Mouse (Mus musculus) left cerebral cortex, adult 6 months (tissue): ENCODE results near the gene Fam71f2. TPM values are rescaled to one million over a fixed set of nuclear protein-coding genes. Genes with fewer than 3 reads are reported as not detected.

Source experiments
- long read RNA-seq, 2 experiments: library from polyadenylated mRNA; unstranded; transcript quantifications; one replicate each; pipeline ENCODE4 v2.0.0; 2019 to 2020
- polyA plus RNA-seq: library from polyadenylated mRNA; unstranded; fragments of <200 nt; fragmentation: Nextera tagmentation; gene quantifications from 2 replicates; pipeline ENCODE4 v1.2.3, GENCODE M21; 2021

The Fam71f2 gene
- 0.31 and 0.34 TPM in 2 replicates for polyA plus RNA-seq
- long read RNA-seq, experiment 1, result 0 reads
- long read RNA-seq, experiment 2, result 0 reads

GRCm38 (mm10) chr6:29279293-29279692 lies at the start of gene Fam71f2:
Gene Fam71f2, plus strand, starts transcription at chr6:29279593.

DNA sequence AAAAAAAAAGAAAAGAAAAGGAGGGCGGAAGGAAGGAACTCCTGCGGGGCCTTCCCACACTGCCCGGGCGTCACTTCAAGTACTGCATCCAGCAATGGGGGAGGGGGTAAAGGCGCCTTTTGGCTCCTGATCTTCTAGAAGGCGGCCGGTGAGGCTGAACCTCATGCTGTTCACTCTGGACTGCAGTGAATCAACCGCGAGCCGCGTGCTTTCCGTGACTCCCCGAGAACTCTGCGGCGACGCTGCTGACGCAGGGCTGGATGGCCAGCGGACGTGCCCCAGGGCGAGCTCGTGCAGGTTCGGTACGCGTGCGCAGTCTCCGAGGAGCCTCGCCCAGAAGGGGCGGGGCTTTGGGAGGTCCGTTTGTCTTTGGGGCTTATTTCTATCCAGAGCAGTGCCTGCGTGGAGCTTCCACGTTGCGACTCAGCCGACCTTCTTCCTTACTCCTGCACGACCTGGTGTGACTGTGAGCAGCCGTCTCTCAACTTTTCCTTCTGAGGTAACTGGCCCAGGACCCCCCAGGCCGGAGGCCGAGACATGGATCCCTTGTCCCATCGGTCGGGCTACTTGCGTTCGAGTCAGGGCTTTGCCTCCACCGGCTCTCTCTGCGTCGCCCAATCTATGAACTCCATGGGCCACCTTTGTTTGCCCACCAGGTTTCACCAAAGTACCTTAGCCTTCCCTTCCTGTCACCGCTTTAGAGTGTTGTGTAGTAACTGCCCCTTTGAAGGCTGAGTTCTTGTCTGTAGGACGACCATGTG lies 6.9 kb upstream of the Fam71f2 start, which contains the start of gene Hilpda:
Hilpda (plus strand) TSS at position 177 of the 761 bp plus-strand sequence.

GRCm38 (mm10) chr6:29318879-29319278 lies 39.5 kb downstream of the Fam71f2 start, which contains the start of gene Fam71f1:
Gene Fam71f1, plus strand, starts transcription at chr6:29319140.

Other genes starting within 250 kb of the Fam71f2 start
- not detected in 2 replicates for gene Lep, start 219.4 kb upstream of the Fam71f2 start, polyA plus RNA-seq
- 7.7 and 11.4 TPM in 2 replicates for gene Rbm28, start 114.6 kb upstream of the Fam71f2 start, polyA plus RNA-seq
- gene Prrt4, start 100.0 kb upstream of the Fam71f2 start, polyA plus RNA-seq, result 0.48 and 1.5 TPM in 2 replicates
- 15.1 and 32.0 TPM in 2 replicates for gene Impdh1, start 63.2 kb upstream of the Fam71f2 start, polyA plus RNA-seq
- gene Hilpda, start 7.1 kb upstream of the Fam71f2 start, polyA plus RNA-seq, result 19.4 and 21.0 TPM in 2 replicates
- gene Fam71f1, start 39.5 kb downstream of the Fam71f2 start, polyA plus RNA-seq, result not detected in 2 replicates
- 26.4 and 32.2 TPM in 2 replicates for gene Calu, start 68.5 kb downstream of the Fam71f2 start, polyA plus RNA-seq
- gene Opn1sw, start 108.9 kb downstream of the Fam71f2 start, polyA plus RNA-seq, result 0.09 and 0.18 TPM in 2 replicates
- gene Ccdc136, start 116.7 kb downstream of the Fam71f2 start, polyA plus RNA-seq, result 26.1 and 97.9 TPM in 2 replicates
- 0.12 and 0.74 TPM in 2 replicates for gene Flnc, start 153.7 kb downstream of the Fam71f2 start, polyA plus RNA-seq
- 835 and 900 TPM in 2 replicates for gene Atp6v1f, start 188.1 kb downstream of the Fam71f2 start, polyA plus RNA-seq
- gene Atp6v1fnb, start 191.8 kb downstream of the Fam71f2 start, polyA plus RNA-seq, result not detected in 2 replicates
- 0.30 and 0.42 TPM in 2 replicates for gene Kcp, start 228.4 kb downstream of the Fam71f2 start, polyA plus RNA-seq
- gene Irf5, start 247.0 kb downstream of the Fam71f2 start, polyA plus RNA-seq, result 2.1 and 3.3 TPM in 2 replicates